Mouse (Mus musculus) liver, postnatal 0 days (tissue): Measurements from ENCODE around the gene Selenoo. TPM values are rescaled to one million over a fixed set of nuclear protein-coding genes. Genes with fewer than 3 reads are reported as not detected.

ENCODE experiments used
- ATAC-seq: fragments of 200-750 bp; cut with Nextera tagmentation; 2 replicates; pipeline ENCODE4 v1.8.0; 2017; ENCODE audit warnings: mild to moderate bottlenecking, moderate library complexity
- DNase-seq: peaks from one replicate; pipeline ENCODE4 v3.0.0-alpha.2; 2016
- H3K27ac ChIP-seq: fragments of 300-500 bp; sonication (generic); 2 replicates; pipeline ENCODE4 v1.5.1; 2014; ENCODE audit warnings: antibody characterized with exemption, moderate library complexity, mild to moderate bottlenecking, low read depth
- H3K27me3 ChIP-seq: fragments of 300-500 bp; sonication (generic); 2 replicates; pipeline ENCODE4 v1.6.1; 2014; ENCODE audit warnings: low read length, control low read depth, mixed read lengths; ENCODE audit not compliant: insufficient read depth
- H3K36me3 ChIP-seq: fragments of 300-500 bp; sonication (generic); replicated peaks from 2 replicates; pipeline ENCODE4 v1.6.1; 2014; ENCODE audit warnings: mild to moderate bottlenecking, control low read depth, low read length, moderate library complexity, mixed read lengths; ENCODE audit not compliant: insufficient read depth
- H3K4me1 ChIP-seq: fragments of 300-500 bp; sonication (generic); 2 replicates; pipeline ENCODE4 v1.6.1; 2014; ENCODE audit warnings: antibody characterized with exemption, mild to moderate bottlenecking, control low read depth; ENCODE audit not compliant: insufficient read depth
- H3K4me2 ChIP-seq: fragments of 300-500 bp; sonication (generic); 2 replicates; pipeline ENCODE4 v1.6.1; 2014; ENCODE audit warnings: low read depth, mild to moderate bottlenecking, low read length, moderate library complexity, mixed read lengths
- H3K4me3 ChIP-seq: fragments of 300-500 bp; sonication (generic); 2 replicates; pipeline ENCODE4 v1.5.1; 2014; ENCODE audit warnings: low read depth, low read length
- H3K9ac ChIP-seq: fragments of 300-500 bp; sonication (generic); replicated peaks from 2 replicates; pipeline ENCODE4 v1.6.1; 2014; ENCODE audit warnings: mild to moderate bottlenecking, moderate library complexity
- H3K9me3 ChIP-seq: fragments of 300-500 bp; sonication (generic); 2 replicates; pipeline ENCODE4 v1.6.1; 2016; ENCODE audit warnings: mild to moderate bottlenecking, control low read depth, low read length, mixed read lengths
- CTCF ChIP-seq: sonication (generic); IDR thresholded peaks from 2 replicates; pipeline ENCODE4 v1.5.1; 2016; ENCODE audit warnings: antibody characterized with exemption, low read depth
- EP300 ChIP-seq: IDR thresholded peaks from 2 replicates; pipeline ENCODE4 v1.6.1; 2016; ENCODE audit warnings: antibody characterized with exemption, low read depth, mild to moderate bottlenecking
- WGBS: fragments of 180-500 bp; shearing (Covaris S2); extraction: QIAGEN DNeasy Blood & Tissue Kit; methylation state at CpG from one replicate; pipeline ENCODE4 v1.1.7; 2014; ENCODE audit not compliant: insufficient replicate concordance; 5-methylcytosine and 5-hydroxymethylcytosine counted together
- polyA plus RNA-seq: library from polyadenylated mRNA; unstranded; fragments of >200 nt; fragmentation: Nextera tagmentation; extraction: Ambion mirVana; gene quantifications from 2 replicates; pipeline ENCODE4 v1.2.1, GENCODE M21; 2015

Selenoo gene
- polyA plus RNA-seq = 14.3 and 14.7 TPM in 2 replicates

DNA sequence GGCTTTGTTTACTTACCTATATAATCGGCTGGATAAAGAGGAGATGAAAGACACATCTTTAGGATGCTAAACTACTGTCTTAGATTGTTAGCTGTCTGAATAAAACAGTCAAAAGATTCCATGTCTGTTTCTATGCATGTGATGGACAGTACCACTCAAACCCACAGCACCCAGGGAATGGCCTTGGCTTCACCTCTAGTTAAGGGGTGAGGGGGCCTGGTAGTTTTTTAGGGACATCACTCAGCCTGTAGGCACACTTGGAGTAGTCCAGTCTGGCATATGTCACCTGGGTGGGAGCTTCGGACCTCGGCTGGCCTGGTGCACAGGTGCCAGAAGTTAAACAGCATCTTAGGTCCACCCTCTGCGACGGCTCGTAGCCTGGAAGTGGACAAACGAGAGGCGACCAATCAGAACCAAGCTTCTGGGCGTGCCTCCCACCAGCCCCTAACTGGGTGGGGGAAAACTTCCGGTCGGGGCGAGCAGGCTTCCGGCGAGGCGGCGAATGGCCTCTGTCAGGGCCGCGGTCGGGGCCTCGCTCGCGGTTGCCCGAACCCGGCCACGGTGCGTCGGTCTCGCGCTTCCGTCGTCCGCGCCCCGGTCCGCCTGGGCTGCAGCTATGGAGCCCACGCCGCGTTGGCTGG, at the start of gene Selenoo:
Selenoo (plus strand) TSS at position 478 of the 641 bp plus-strand sequence.
- ATAC-seq = peak; percentile 84
- DNase-seq = peak; percentile 91

DNA sequence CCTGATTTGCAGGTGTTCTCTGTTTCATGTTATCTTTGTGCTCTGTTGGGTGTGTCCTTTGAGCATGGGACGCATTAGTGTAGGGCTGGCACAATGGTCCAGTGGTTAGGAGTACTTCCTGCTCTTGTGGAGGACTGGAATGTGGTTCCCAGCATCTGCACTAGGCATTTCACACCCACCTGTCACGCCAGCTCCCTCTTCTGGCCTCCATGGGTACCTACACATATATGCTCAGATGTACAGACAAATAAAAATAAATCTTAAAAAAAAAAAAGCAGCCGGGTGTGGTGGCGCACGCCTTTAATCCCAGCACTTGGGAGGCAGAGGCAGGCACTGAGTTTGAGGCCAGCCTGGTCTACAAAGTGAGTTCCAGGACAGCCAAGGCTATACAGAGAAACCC, 44.5 kb upstream of the Selenoo start:
- Histone ChIP-seq H3K9me3 (peaks cover 5% of the 10 kb centered on the region; the same call in 1 of the 2 replicates), H3K36me3 (no peaks in the 10 kb centered on the region), H3K4me1 (no peaks in the 10 kb centered on the region), H3K27me3 (no peaks in the 10 kb centered on the region), H3K4me2 (no peak overlapping the region), H3K9ac (no peak overlapping the region), H3K27ac (no peak overlapping the region), H3K4me3 (no peak overlapping the region)
- ATAC-seq (no peak), DNase-seq (no peak)
- 70% methylated on average over 5 of the region's 5 CpGs for WGBS
- TF ChIP-seq CTCF = no peak
- TF ChIP-seq EP300 = no peak

More for the DNA sequence above, at the start of gene Selenoo:
- Histone ChIP-seq H3K4me3 (peak within 1 kb of the TSS; percentile 81), H3K27me3 (no peaks in the 10 kb centered on the region), H3K9ac (peak within 1 kb of the TSS; percentile 95), H3K4me1 (peaks cover 36% of the 10 kb centered on the region), H3K27ac (peak within 1 kb of the TSS; percentile 96), H3K9me3 (no peaks in the 10 kb centered on the region), H3K36me3 (peaks cover 39% of the 10 kb centered on the region), H3K4me2 (peak within 1 kb of the TSS; percentile 88)
- TF ChIP-seq CTCF (no peak), EP300 (no peak)
- 2% methylated on average over 37 of the region's 38 CpGs for WGBS

GRCm38 (mm10) chr15:89046356-89046755, 42.5 kb upstream of the Selenoo start:
- H3K27me3 ChIP-seq = no peaks in the 10 kb centered on the region
- no peaks in the 10 kb centered on the region for H3K36me3 ChIP-seq
- no peak for DNase-seq
- ATAC-seq = no peak
- 57% methylated on average over 4 of the region's 4 CpGs for WGBS
- peaks cover 5% of the 10 kb centered on the region; the same call in 1 of the 2 replicates for H3K9me3 ChIP-seq
- no peaks in the 10 kb centered on the region for H3K4me1 ChIP-seq
- H3K27ac ChIP-seq = no peak overlapping the region
- H3K4me2 ChIP-seq = no peak overlapping the region
- H3K4me3 ChIP-seq = no peak overlapping the region
- no peak for TF ChIP-seq CTCF
- no peak for TF ChIP-seq EP300
- H3K9ac ChIP-seq = no peak overlapping the region

DNA sequence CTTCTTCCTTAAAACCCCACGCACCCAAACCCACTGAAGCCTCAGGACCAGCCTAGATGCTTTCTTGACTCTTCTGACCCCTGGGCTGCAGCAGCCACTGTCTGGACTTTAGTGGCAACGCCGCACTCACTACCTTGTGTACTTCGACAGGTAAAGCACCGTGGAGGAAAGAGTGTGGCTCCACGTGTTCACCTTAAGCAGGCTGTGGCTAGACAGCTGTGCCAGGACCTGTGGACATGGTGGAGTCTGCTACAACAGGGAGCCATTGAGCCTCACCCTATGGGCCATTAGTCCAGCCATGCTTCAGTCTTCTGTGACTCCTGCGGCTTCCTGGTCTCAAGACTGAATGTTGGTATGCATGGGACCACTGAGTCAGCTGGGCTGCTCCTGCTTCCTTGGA, 34.2 kb upstream of the Selenoo start:
- no peaks in the 10 kb centered on the region for H3K9me3 ChIP-seq
- no peak overlapping the region for H3K27ac ChIP-seq
- H3K4me2 ChIP-seq = no peak overlapping the region
- H3K27me3 ChIP-seq = peaks cover 24% of the 10 kb centered on the region
- H3K36me3 ChIP-seq = no peaks in the 10 kb centered on the region
- H3K4me3 ChIP-seq = no peak overlapping the region
- DNase-seq (no peak), ATAC-seq (no peak)
- 71% methylated on average over 7 of the region's 7 CpGs for WGBS
- H3K4me1 ChIP-seq = no peaks in the 10 kb centered on the region
- TF ChIP-seq EP300 (no peak), CTCF (no peak)
- H3K9ac ChIP-seq = no peak overlapping the region

GRCm38 (mm10) chr15:89058736-89059135, 30.1 kb upstream of the Selenoo start:
- WGBS = 25% methylated on average over 6 of the region's 6 CpGs
- no peak for ATAC-seq
- no peak overlapping the region for H3K4me3 ChIP-seq

DNA sequence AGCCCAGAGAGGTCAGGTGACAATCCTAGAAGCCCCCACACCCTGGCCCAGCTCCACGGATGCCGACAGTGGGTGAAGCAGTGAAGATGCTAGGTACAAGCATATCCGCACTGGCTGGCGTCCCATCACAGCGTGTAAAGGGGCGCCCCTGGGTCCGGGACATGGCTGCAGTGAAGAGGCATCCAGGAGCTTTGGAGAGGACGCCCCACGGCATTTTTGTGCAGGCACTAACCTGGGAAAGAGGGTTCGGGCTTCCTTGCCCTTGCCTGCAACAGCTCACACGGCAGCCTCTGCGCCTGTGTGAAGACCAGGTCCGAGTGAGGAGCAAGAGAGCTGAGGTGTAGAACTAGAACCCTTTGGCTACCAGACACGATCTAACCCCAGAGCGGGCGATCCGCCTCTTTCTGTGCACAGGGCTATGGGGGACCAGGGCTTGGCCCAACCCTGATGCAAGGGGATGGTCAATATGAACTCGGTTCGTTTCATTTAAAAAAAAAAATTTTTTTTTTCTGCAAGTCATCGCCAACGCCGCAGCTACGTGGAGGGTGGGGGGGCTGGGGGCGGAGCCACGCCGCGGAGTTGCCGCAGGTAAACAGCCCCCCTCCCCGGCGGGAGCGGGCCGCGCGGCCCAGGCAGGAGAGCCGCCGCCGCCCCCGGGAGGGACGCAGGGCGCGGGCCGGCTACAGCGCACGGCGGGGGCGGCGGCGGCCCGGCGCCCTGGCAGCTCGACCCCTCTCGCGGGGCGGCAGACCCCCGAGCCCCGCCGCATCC, 29.5 kb upstream of the Selenoo start, which contains the start of gene Panx2:
Panx2 (plus strand) TSS at position 574 of the 771 bp plus-strand sequence.
- Histone ChIP-seq H3K27ac (no peak within 1 kb of the TSS), H3K4me3 (peak within 1 kb of the TSS; percentile 48), H3K27me3 (peaks cover 51% of the 10 kb centered on the region), H3K9me3 (no peaks in the 10 kb centered on the region), H3K36me3 (no peaks in the 10 kb centered on the region), H3K4me2 (peak within 1 kb of the TSS; percentile 75), H3K9ac (0 out of 2 replicates have a peak within 1 kb of the TSS, but pooled peaks have one; percentile 7), H3K4me1 (no peaks in the 10 kb centered on the region)
- no peak for ATAC-seq
- TF ChIP-seq CTCF (no peak), EP300 (no peak)
- WGBS = 4% methylated on average over 34 of the region's 57 CpGs
- DNase-seq = no peak

More at GRCm38 (mm10) chr15:89058736-89059135, 30.1 kb upstream of the Selenoo start:
- Histone ChIP-seq H3K36me3 (no peaks in the 10 kb centered on the region), H3K9ac (no peak overlapping the region), H3K4me1 (no peaks in the 10 kb centered on the region), H3K9me3 (no peaks in the 10 kb centered on the region), H3K27me3 (peaks cover 51% of the 10 kb centered on the region), H3K4me2 (no peak overlapping the region), H3K27ac (no peak overlapping the region)
- TF ChIP-seq EP300 (no peak), CTCF (no peak)
- no peak for DNase-seq
